Mouse (Mus musculus): ENCODE results near the gene Dynlt1f.
"Not testable (repeated sequence)": the region's sequence is repeated elsewhere in the genome, so short reads cannot be mapped to it uniquely, and the experiment has no call there.

Dynlt1f gene

DNA sequence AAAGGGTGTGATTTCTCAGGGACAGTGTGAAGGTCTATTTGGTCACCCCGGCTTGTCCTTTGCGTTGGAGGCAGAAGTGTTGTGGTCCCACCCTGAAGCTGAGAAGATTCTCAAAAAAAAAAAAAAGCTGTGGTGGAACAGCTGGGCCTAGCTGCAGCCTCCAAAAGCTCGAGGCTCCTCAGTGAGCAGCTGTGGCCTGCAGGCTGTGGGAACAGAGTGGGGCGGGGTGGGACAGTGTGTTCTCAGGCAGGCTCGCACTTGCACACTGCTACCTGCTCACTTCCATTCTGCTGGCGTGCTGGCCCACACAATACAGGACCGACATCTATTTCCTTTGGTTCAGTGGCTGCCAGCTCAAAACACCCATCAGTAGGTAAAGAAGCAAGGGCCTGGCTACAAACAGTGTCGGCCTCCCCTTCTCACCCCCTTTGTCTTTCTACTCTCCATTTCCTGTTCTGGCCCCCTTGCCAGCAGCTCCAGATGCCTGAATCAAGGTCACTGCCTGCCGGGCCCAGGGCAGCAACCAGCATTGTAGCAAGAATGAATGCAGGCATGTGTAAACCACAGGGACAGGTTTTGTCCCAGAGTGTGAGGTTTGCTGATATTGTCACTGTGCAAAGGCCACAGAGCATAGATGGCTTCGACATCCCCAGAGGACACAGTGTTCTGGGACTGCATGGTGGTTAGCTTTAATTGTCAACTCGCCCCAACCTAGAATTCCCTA, 5.6 kb upstream of the Dynlt1f start:
- not testable (repeated sequence) for DNase-seq (ENCODE audit: low read depth, low spot score)

GRCm38 (mm10) chr17:6660589-6660988, 4.9 kb upstream of the Dynlt1f start:
- DNase-seq (ENCODE audit: low read depth, low spot score), result not testable (repeated sequence)

GRCm38 (mm10) chr17:6658801-6659200, 3.1 kb upstream of the Dynlt1f start, which contains the start of gene Sytl3:
Gene Sytl3, plus strand, starts transcription at chr17:6659093.
- not testable (repeated sequence) for DNase-seq (ENCODE audit: low read depth, low spot score)

- DNase-seq (ENCODE audit: low read depth, low spot score), result not testable (repeated sequence)
Measured at GRCm38 (mm10) chr17:6656471-6656870, 771 bp upstream of the Dynlt1f start.

DNA sequence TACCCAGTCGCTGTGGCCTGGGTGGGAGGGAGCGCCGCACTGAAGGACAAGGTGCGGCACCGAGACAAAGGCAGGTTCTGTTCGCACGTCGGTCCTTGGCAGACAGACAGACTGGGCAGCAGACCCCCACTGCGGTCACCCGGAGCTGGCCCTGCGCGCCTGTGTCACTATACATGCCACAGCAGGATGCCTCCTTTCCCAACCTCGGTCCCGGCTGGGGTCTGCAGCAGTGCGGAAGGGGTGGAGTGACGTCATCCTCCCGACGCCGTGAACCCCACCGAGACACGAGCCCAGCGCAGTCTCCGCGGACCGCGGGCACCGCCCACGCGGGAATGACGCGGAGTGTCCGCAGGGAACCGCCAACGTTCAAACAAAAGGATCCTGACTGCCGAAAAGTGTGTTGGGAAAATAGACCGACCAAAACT, 601 bp downstream of the Dynlt1f start:
- DNase-seq (ENCODE audit: low read depth, low spot score), result not testable (repeated sequence)

GRCm38 (mm10) chr17:6653341-6653946, 2.3 kb downstream of the Dynlt1f start:
- DNase-seq (ENCODE audit: low read depth, low spot score), result not testable (repeated sequence)

DNA sequence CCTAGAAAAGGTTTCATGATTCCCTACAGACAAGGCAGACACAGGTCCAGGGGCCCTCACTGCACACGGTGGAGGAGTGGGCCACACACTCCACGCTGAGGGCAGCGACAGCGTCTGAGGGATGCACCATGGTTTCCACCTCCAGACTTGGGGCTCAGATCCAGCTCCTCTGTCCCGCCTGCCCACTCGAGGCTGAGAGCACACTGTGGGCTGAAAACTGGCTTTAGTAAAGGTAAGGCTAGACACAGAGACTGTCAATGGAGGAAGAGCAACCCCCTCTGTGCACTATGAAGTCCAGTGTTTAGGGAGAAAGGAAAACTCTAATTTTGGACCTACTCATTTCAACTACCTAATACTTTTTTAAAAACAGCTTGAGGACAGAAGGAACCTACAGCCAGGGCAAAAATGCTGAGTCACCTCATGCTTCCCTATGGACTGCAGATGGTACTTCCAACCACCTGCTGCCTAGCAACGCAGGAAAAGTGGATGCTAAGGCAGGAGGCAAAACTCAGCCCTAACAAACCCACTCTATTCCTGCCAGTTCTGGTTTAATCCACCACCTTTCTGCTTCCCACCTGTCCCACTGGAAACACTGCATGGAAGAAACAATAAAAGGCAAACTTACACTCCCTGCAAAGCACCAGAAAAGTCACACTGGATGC, 4.7 kb downstream of the Dynlt1f start:
- DNase-seq (ENCODE audit: low read depth, low spot score), result not testable (repeated sequence)

- DNase-seq (ENCODE audit: low read depth, low spot score), result not testable (repeated sequence)
Measured at GRCm38 (mm10) chr17:6647452-6647851, 8.2 kb downstream of the Dynlt1f start.

DNA sequence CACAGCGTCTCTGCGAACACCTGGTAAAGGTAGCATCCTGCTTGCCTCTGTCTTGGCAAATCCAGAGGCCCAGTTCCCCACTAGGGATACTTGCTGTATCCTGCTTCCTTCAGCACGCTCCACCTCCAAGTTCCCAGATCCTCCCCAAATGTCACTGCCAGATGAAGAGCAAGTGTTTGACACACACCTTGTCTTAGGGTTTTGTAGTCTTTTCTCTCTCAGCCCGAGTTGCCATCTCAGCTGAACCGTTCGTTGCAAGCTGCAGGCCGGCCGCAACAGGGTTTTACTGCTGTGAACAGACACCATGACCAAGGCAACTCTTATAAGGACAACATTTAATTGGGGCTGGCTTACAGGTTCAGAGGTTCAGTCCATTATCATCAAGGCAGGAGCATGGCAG, 8.9 kb downstream of the Dynlt1f start:
- not testable (repeated sequence) for DNase-seq (ENCODE audit: low read depth, low spot score)

GRCm38 (mm10) chr17:6645668-6646067, 10.0 kb downstream of the Dynlt1f start:
- DNase-seq (ENCODE audit: low read depth, low spot score), result not testable (repeated sequence)

- DNase-seq (ENCODE audit: low read depth, low spot score), result not testable (repeated sequence)
Measured at GRCm38 (mm10) chr17:6644673-6645072, 11.0 kb downstream of the Dynlt1f start.

- DNase-seq (ENCODE audit: low read depth, low spot score), result not testable (repeated sequence)
Measured at GRCm38 (mm10) chr17:6644210-6644609, 11.5 kb downstream of the Dynlt1f start.

DNA sequence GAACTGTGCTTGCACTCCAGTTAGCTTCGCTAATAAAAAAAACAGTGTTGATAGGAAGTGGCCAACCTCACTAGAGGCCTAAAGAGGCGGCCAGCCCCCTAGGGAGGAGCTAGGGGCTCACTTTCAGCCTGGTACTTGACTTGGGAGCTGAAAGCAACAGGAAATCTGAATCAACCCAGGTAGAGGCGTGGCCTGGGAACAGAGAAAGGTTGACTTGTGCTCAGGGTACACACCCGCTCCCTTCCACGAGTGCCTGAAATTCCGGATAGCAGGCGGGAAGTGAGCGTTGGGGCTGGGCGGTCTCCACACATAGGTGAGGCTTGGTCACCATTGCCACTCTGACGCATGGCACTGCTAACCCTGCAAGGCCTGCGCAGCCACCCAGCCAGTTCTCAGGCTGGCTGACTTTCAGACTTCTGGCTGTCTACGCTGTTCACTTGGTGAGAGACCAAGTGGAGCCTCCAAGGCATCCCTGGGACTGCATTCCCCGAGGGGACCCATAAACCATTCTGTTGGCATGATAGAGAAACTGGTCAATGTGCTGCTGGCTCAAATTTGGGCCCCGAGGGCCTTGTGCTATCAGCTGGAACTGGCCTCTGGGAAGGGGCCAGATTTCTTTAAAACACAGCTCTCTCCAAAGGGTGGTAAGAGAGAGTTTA, 14.8 kb downstream of the Dynlt1f start:
- not testable (repeated sequence) for DNase-seq (ENCODE audit: low read depth, low spot score)

DNA sequence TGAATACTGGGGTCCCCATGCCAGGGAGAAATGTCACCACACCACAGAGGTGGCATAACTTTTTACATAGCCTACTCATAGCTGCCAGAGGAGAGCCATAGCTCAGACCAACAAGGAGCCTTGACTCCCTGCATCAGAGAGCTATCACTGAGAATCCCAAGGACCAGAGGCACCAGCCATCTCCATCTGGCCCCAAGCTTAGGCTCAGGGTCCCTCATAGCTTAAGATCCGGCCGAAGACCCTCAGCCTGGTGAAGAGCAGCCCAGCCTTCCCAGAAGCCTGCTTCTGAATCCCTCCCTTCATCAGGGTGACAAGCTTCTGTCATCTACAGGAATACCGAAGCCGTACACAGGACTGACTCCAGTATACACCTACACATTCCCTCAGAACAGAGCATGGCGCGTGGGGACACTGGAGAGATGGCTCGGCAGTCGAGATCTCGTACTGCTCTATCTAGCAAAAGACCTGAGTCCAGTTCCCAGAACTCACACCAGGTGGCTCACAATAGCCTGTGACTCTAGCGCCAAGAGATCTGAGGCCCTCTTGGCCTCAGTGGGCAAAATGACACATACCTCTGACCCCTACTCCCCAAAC, 15.6 kb downstream of the Dynlt1f start:
- not testable (repeated sequence) for DNase-seq (ENCODE audit: low read depth, low spot score)

DNA sequence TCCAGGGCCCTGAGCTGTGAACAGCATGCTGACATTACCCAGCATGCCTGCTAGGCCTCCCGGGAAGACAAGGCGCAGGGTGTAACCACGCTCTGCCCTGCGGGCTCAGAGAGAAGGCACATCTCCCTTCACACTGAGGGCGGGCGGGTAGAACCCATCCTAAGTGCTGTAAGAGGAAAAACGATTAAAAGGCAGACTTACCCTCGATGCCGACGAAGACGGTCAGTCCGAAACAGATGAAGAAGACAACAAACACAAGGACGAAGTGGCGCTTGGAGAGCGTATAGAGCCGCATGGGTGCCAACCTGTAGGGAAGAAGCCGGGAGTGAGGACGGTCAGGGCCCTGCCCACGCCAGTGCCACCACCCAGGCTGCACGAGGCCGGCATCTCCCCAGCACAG, 16.2 kb downstream of the Dynlt1f start:
- DNase-seq (ENCODE audit: low read depth, low spot score), result not testable (repeated sequence)

GRCm38 (mm10) chr17:6638444-6638843, 17.3 kb downstream of the Dynlt1f start:
- DNase-seq (ENCODE audit: low read depth, low spot score), result not testable (repeated sequence)

GRCm38 (mm10) chr17:6637434-6637833, 18.3 kb downstream of the Dynlt1f start:
- DNase-seq (ENCODE audit: low read depth, low spot score), result not testable (repeated sequence)

DNA sequence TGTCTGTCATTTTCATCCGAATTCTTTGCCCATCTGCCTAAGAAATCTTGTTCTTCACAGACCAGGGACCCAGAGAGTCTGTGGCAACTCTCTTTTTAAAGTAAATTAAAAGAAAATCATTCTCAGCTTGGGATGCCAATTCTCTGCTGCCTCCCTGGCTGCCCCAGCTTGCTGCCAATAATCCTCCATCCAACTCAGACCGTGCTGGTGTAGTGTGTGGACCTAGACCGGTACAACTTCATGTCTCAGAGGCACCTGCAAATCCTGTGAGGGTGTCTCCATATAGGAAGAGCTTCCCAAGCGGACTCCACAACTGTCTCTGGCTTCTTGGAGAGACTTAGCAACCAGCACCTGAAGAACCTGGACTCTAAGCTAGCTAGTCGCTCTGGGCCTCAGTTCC, 18.8 kb downstream of the Dynlt1f start:
- DNase-seq (ENCODE audit: low read depth, low spot score), result no peak

DNA sequence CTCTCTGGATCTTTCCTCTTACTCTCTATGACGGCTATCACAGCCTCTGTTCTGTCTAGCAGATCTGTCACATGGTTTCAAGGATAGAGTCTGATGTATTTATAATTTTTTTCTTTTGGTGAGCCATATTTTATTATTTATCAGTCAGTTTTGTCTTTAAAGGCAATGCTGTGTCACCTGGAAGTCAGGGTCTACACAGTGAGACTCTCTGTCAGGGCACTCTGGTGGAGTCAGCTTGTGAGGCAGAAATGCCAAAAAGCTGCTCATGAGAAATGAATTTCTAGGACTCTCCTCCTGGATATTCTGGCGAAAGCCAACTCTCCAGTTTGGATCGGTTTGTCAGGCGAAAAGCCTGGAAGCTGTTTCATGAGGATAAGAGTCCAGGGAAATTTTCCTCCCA, 19.9 kb downstream of the Dynlt1f start:
- not testable (repeated sequence) for DNase-seq (ENCODE audit: low read depth, low spot score)

DNA sequence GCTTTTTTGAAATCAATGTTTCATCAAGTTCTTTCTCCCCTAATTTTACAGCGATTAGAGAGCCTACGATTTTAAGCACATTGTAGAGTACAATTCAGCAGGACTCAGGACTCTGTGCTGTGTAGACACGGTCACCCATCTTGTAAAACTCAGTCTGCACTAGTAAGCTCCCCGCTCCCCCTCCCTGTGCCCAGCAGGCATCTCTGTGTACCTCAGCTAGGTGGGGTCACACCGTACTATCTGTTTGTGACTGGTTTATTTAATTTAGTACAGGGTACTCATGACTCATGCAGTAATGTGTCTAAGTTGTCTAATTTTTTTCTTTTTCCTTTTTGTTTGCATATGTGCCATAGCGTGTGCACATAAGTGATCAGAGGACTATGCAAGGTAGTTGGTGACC, 22.9 kb downstream of the Dynlt1f start:
- not testable (repeated sequence) for DNase-seq (ENCODE audit: low read depth, low spot score)

- not testable (repeated sequence) for DNase-seq (ENCODE audit: low read depth, low spot score)
Measured at GRCm38 (mm10) chr17:6630398-6630797, 25.3 kb downstream of the Dynlt1f start.

Measured in WW6 (cell line).